Mouse (Mus musculus) spleen, postnatal 36 days (tissue): ENCODE data around the gene Olfr745.

Source experiments
- DNase-seq, 2 experiments: peaks; one replicate each; pipeline ENCODE4 v3.0.0; 2022; ENCODE audit warnings: low spot score in 2 of 2, mixed read lengths in 1 of 2

Olfr745 gene

GRCm38 (mm10) chr14:50639088-50639487, at the start of gene Olfr745:
Olfr745 (plus strand) TSS chr14:50639388.
- no peak for DNase-seq

DNA sequence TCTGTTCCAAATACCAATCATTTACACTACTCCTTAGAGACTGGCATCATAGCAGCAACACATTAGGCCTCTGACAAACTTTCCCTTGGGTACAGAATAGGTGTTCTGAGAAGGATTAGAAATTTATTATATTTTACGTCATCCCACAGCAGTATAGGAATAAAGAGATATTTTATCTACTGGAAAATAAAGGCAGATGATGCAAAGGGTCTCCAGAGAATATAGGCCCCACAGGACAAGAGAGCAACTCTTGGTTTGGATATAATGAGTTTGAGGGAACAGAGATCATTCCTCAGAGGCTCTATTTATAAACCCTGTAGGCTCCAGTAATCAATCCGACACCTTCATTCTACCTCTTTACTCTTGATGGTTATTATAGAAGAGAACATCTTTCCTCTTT, 24.6 kb upstream of the Olfr745 start, which contains the start of gene Olfr744:
Gene Olfr744, plus strand, starts transcription at position 301 of the 400 bp plus-strand sequence.
- no peak for DNase-seq

- DNase-seq: no peak
Measured at GRCm38 (mm10) chr14:50646783-50647182, 7.6 kb downstream of the Olfr745 start, which contains the start of gene Olfr746. Olfr746 (plus strand) TSS chr14:50647083.

DNA sequence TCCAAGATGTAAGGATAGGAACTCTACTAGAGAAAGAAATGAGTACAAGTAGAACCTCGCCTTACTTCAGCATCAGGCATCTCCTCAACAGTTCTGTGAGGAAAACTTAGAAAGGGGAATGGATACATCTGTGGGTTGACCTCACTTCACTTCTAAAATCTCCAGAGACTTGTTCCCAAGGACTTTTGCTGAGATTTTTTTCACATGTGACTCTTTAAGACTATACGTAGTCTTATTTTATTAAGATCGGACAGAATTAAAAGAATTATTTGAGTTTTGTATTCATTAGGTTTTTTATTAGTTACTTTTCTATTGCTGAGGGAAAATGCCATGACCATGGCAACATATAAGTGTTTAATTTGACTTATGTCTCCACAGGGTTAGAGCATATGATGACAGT, 53.9 kb downstream of the Olfr745 start, which contains the start of gene Olfr747:
Gene Olfr747, minus strand, starts transcription at position 101 of the 400 bp plus-strand sequence.
- DNase-seq: no peak
